Comparison of ENCODE assay signal across 17 mouse cellular contexts in the genomic region with DNA sequence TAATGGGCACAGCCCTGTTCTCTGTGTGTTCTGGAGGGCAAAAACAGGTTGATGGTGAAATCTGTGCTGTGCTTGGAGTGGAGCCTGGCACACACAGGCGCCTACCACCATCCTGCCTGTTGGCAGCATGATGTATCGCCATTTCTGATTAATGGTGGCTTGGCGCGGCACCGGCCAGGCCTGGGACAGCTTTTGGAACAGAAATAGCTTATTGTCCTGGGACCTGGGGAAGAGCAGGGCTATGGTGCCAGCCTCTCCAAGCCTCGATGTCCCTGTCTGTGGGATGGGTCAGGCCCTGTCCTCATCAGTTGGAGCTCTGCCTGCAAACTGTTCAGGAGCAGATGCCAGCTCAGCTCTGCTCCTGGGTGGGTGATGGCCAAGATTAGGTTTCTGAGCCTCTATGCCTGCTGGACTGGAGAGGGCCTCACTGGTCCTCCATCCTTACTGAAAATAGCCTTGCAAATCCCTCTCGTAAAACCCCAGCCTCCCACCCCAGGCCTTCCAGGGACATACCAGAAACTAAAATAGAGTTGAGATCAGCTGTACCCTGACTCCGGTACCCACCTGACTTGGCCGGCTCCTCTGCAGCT.
DNase-seq lines count a peak whose midpoint lies in the region; ATAC-seq and TF ChIP-seq lines count a peak whose summit lies in the region.
"Had no signal": no experiment of that assay in that cellular context is flagged by ENCODE, and none has a peak within 500 bp of the region (broad histone marks: within the 10 kb centered on the region; RNA-seq: fewer than 3 reads in every experiment).

No protein-coding gene starts in this region.

- no peak overlapping the region for H3K9ac ChIP-seq in hindbrain, postnatal 0 days (replicated peaks; ENCODE audit: low read length)
- no peak overlapping the region for H3K9ac ChIP-seq in hindbrain, embryonic 16.5 days (ENCODE audit: low read depth, low read length)
- H3K9ac ChIP-seq: embryonic facial prominence, embryonic 13.5 days; forebrain, embryonic 15.5 days; liver, embryonic 14.5 days; neural tube, embryonic 13.5 days had no signal

- no peak for TF ChIP-seq POLR2A in kidney, adult 2 months (IDR thresholded peaks at IDR 0.05; ENCODE audit: low read depth, low read length)

- H3K4me1 ChIP-seq in hindbrain, postnatal 0 days (ENCODE audit: insufficient read depth, low read length), result peaks cover 15% of the 10 kb centered on the region
- H3K4me1 ChIP-seq in hindbrain, embryonic 16.5 days (ENCODE audit: control insufficient read depth, insufficient read depth, low read depth, low read length), result peaks cover 22% of the 10 kb centered on the region
- peaks cover 90% of the 10 kb centered on the region for H3K4me1 ChIP-seq in limb, embryonic 10.5 days
- H3K4me1 ChIP-seq in kidney, adult 2 months (ENCODE audit: control insufficient read depth, insufficient read depth, low read length), result 0 out of 2 replicates have a peak, but pooled peaks cover 4% of the 10 kb centered on the region

- no peak overlapping the region for H3K27ac ChIP-seq in hindbrain, postnatal 0 days
- H3K27ac ChIP-seq in hindbrain, embryonic 16.5 days (ENCODE audit: low read depth, low read length), result no peak overlapping the region
- peak overlapping the region; percentile 94 for H3K27ac ChIP-seq in gastrocnemius, adult 2 months
- H3K27ac ChIP-seq in limb, embryonic 10.5 days, result peak overlapping the region; percentile 66; the same call in 1 of the 2 replicates
- no peak overlapping the region for H3K27ac ChIP-seq in kidney, adult 2 months (ENCODE audit: insufficient read depth, low read depth, low read length)
- H3K27ac ChIP-seq: embryonic facial prominence, embryonic 13.5 days; forebrain, embryonic 15.5 days; liver, embryonic 14.5 days; neural tube, embryonic 13.5 days had no signal

- H3K27me3 ChIP-seq in hindbrain, postnatal 0 days (ENCODE audit: insufficient read depth, low read length), result no peaks in the 10 kb centered on the region
- H3K27me3 ChIP-seq in hindbrain, embryonic 16.5 days (replicated peaks; ENCODE audit: control insufficient read depth, insufficient read depth, low read length), result no peaks in the 10 kb centered on the region; the same call in 1 of the 2 replicates
- peaks cover 88% of the 10 kb centered on the region for H3K27me3 ChIP-seq in limb, embryonic 10.5 days (ENCODE audit: low read depth, poor library complexity, severe bottlenecking)
- H3K27me3 ChIP-seq in kidney, adult 2 months (replicated peaks; ENCODE audit: control insufficient read depth, insufficient read depth, low read length), result no peaks in the 10 kb centered on the region; the same call in 1 of the 2 replicates
- H3K27me3 ChIP-seq: forebrain, embryonic 15.5 days had no signal

- peak; percentile 27 to 29 for DNase-seq in cerebellum, adult 18-20 months
- peak; percentile 30 for DNase-seq in hindbrain, postnatal 0 days (ENCODE audit: low spot score)
- peak; percentile 88 for DNase-seq in gastrocnemius, adult 2 months
- no peak for DNase-seq in limb, embryonic 10.5 days (ENCODE audit: low spot score)
- no peak for DNase-seq in adrenal gland, adult 2 months
- no peak for DNase-seq in kidney, adult 2 months
- DNase-seq: adrenal gland, postnatal 10 days; kidney, adult 18-20 months; lung, postnatal 14 days; right cerebral cortex, adult 18-20 months had no signal

- WGBS in hindbrain, postnatal 0 days, result 53% methylated on average over 9 of the region's 9 CpGs
- WGBS in hindbrain, embryonic 16.5 days, result 64% methylated on average over 9 of the region's 9 CpGs
- 79% methylated on average over 9 of the region's 9 CpGs for WGBS in limb, embryonic 10.5 days
- WGBS in kidney, adult 2 months, result 85% methylated on average over 9 of the region's 9 CpGs

- intact Hi-C loops in gastrocnemius, adult 2 months (cut with DNase I), result loop anchor here (1.0 to 10.0 kb wide), 4 partner anchors 88 to 262 kb away; no protein-coding TSS in a partner anchor

- TF ChIP-seq CTCF in hindbrain, postnatal 0 days (IDR thresholded peaks at IDR 0.05; ENCODE audit: low read depth), result no peak
- TF ChIP-seq CTCF in gastrocnemius, adult 2 months (IDR thresholded peaks at IDR 0.05), result no peak
- TF ChIP-seq CTCF in kidney, adult 2 months (conservative IDR thresholded peaks at IDR 0.05; ENCODE audit: insufficient read depth, insufficient read length, low read depth, low read length), result no peak

- no peak overlapping the region for H3K4me3 ChIP-seq in hindbrain, postnatal 0 days (ENCODE audit: low read length)
- no peak overlapping the region for H3K4me3 ChIP-seq in hindbrain, embryonic 16.5 days (ENCODE audit: low read length)
- H3K4me3 ChIP-seq in gastrocnemius, adult 2 months, result no peak overlapping the region
- no peak overlapping the region for H3K4me3 ChIP-seq in limb, embryonic 10.5 days
- H3K4me3 ChIP-seq in kidney, adult 2 months (ENCODE audit: insufficient read depth, low read depth, low read length), result no peak overlapping the region
- H3K4me3 ChIP-seq: embryonic facial prominence, embryonic 13.5 days; forebrain, embryonic 15.5 days; neural tube, embryonic 13.5 days had no signal

- no peaks in the 10 kb centered on the region for H3K36me3 ChIP-seq in hindbrain, postnatal 0 days (ENCODE audit: insufficient read depth, low read length)
- H3K36me3 ChIP-seq in hindbrain, embryonic 16.5 days (ENCODE audit: control insufficient read depth, insufficient read depth, low read length), result no peaks in the 10 kb centered on the region
- no peaks in the 10 kb centered on the region for H3K36me3 ChIP-seq in limb, embryonic 10.5 days
- no peaks in the 10 kb centered on the region for H3K36me3 ChIP-seq in kidney, adult 2 months (ENCODE audit: control insufficient read depth, insufficient read depth, low read length)
- H3K36me3 ChIP-seq: embryonic facial prominence, embryonic 13.5 days; forebrain, embryonic 15.5 days; neural tube, embryonic 13.5 days had no signal

- H3K4me2 ChIP-seq in hindbrain, postnatal 0 days (ENCODE audit: low read depth, low read length), result no peak overlapping the region
- no peak overlapping the region for H3K4me2 ChIP-seq in hindbrain, embryonic 16.5 days (ENCODE audit: low read length)
- H3K4me2 ChIP-seq: embryonic facial prominence, embryonic 13.5 days; forebrain, embryonic 15.5 days; neural tube, embryonic 13.5 days had no signal

- ATAC-seq in cerebellum, adult (ENCODE audit: insufficient number of reproducible peaks, low FRiP score, low TSS enrichment), result no peak
- ATAC-seq in hindbrain, postnatal 0 days, result no peak
- ATAC-seq in hindbrain, embryonic 16.5 days, result no peak
- ATAC-seq: forebrain, embryonic 15.5 days; midbrain, embryonic 16.5 days had no signal

- H3K9me3 ChIP-seq in hindbrain, postnatal 0 days (ENCODE audit: low read length), result no peaks in the 10 kb centered on the region
- H3K9me3 ChIP-seq in hindbrain, embryonic 16.5 days (ENCODE audit: control insufficient read depth, low read length), result no peaks in the 10 kb centered on the region
- no peaks in the 10 kb centered on the region for H3K9me3 ChIP-seq in limb, embryonic 10.5 days (replicated peaks)
- H3K9me3 ChIP-seq: embryonic facial prominence, embryonic 13.5 days; forebrain, embryonic 15.5 days; neural tube, embryonic 13.5 days had no signal

Comparison
In these comparisons a context has a peak if more than half of its experiments do, and no peak if none do; other contexts are left out.
1. DNase-seq: peak in cerebellum, adult 18-20 months (2 of 2), hindbrain, postnatal 0 days (single experiment) and gastrocnemius, adult 2 months (single experiment); none in limb, embryonic 10.5 days (single experiment), adrenal gland, adult 2 months (single experiment) and kidney, adult 2 months (single experiment).
2. H3K27ac ChIP-seq: peak in gastrocnemius, adult 2 months (single experiment) and limb, embryonic 10.5 days (single experiment); none in hindbrain, postnatal 0 days (single experiment), hindbrain, embryonic 16.5 days (single experiment) and kidney, adult 2 months (single experiment).